Mouse (Mus musculus) CH12.LX (cell line): ENCODE results near the gene Orc6. TPM values are rescaled to one million over a fixed set of nuclear protein-coding genes. Genes with fewer than 3 reads are reported as not detected.

Experiments used
- DNase-seq: peaks from one replicate; pipeline ENCODE4 v3.0.0-alpha.2; 2013; ENCODE audit errors: extremely low read depth
- H3K27ac ChIP-seq: 2 replicates; pipeline ENCODE4 v1.5.1; 2012; ENCODE audit warnings: low read depth, mild to moderate bottlenecking, control low read depth, moderate library complexity; ENCODE audit not compliant: insufficient read depth
- H3K27me3 ChIP-seq: replicated peaks from 2 replicates; pipeline ENCODE3; 2012; ENCODE audit warnings: inconsistent platforms
- H3K36me3 ChIP-seq, 2 experiments: replicated peaks in 1 of 2; 2 replicates each; pipeline versions ENCODE3 to v1.6.1; 2012; ENCODE audit warnings: inconsistent platforms in 1 of 2, low read length in 1 of 2, mild to moderate bottlenecking in 1 of 2, mixed read lengths in 1 of 2, moderate library complexity in 1 of 2; ENCODE audit not compliant: control insufficient read depth in 1 of 2, insufficient read depth in 1 of 2
- H3K4me1 ChIP-seq, 2 experiments: 2 replicates each; pipeline ENCODE4 v1.6.1; 2012; ENCODE audit warnings: inconsistent platforms in 1 of 2, moderate library complexity in 1 of 2; ENCODE audit not compliant: insufficient read depth in 2 of 2, control insufficient read depth in 1 of 2
- H3K4me2 ChIP-seq: 2 replicates; pipeline ENCODE4 v1.6.1; 2012; ENCODE audit warnings: low read depth, mild to moderate bottlenecking, control low read depth; ENCODE audit not compliant: poor library complexity, insufficient read depth, severe bottlenecking
- H3K4me3 ChIP-seq, 3 experiments: fragments of 150-350 bp in 1 of 3; sonication (generic) in 1 of 3; replicated peaks in 1 of 3; 2 replicates each; pipeline versions ENCODE3 to v1.5.1; 2011 to 2012; ENCODE audit warnings: low read depth in 2 of 3, low read length in 2 of 3, mild to moderate bottlenecking in 2 of 3, moderate library complexity in 2 of 3, control low read depth in 1 of 3, improper control_type of control experiment in 1 of 3, inconsistent platforms in 1 of 3, mixed read lengths in 1 of 3; ENCODE audit not compliant: poor library complexity in 1 of 3
- H3K79me2 ChIP-seq: replicated peaks from 2 replicates; pipeline ENCODE4 v1.6.1; 2012; ENCODE audit warnings: mild to moderate bottlenecking, moderate library complexity; ENCODE audit not compliant: control insufficient read depth, poor library complexity, insufficient read depth, severe bottlenecking; ENCODE audit errors: extremely low read depth
- H3K9ac ChIP-seq: 2 replicates; pipeline ENCODE4 v1.6.1; 2012; ENCODE audit warnings: low read depth, mild to moderate bottlenecking, control low read depth, moderate library complexity; ENCODE audit not compliant: insufficient read depth
- H3K9me3 ChIP-seq: replicated peaks from 2 replicates; pipeline ENCODE3; 2012; ENCODE audit warnings: low read length, inconsistent platforms, mixed read lengths
- CHD1 ChIP-seq: IDR thresholded peaks from 2 replicates; pipeline ENCODE4 v1.6.1; 2012; ENCODE audit warnings: low read depth, low read length, improper control_type of control experiment, inconsistent platforms
- CHD2 ChIP-seq: IDR thresholded peaks from 2 replicates; pipeline ENCODE4 v1.6.1; 2011; ENCODE audit warnings: low read length, improper control_type of control experiment
- CTCF ChIP-seq, 2 experiments: IDR thresholded peaks in 1 of 2; conservative IDR thresholded peaks in 1 of 2; 2 replicates each; pipeline ENCODE4 v1.5.1; 2011 to 2012; ENCODE audit warnings: low read depth in 2 of 2, low read length in 2 of 2, improper control_type of control experiment in 1 of 2, inconsistent platforms in 1 of 2, mild to moderate bottlenecking in 1 of 2, moderate library complexity in 1 of 2
- MXI1 ChIP-seq: IDR thresholded peaks from 2 replicates; pipeline ENCODE4 v1.6.1; 2011; ENCODE audit warnings: mild to moderate bottlenecking, low read depth, low read length, improper control_type of control experiment
- MYC ChIP-seq: IDR thresholded peaks from 2 replicates; pipeline ENCODE4 v1.6.1; 2011; ENCODE audit warnings: low read depth, mild to moderate bottlenecking, improper control_type of control experiment, low read length
- NELFE ChIP-seq: IDR thresholded peaks from 2 replicates; pipeline ENCODE4 v1.6.1; 2011; ENCODE audit warnings: low read depth, low read length, improper control_type of control experiment
- POLR2AphosphoS2 ChIP-seq: IDR thresholded peaks from 2 replicates; pipeline ENCODE4 v1.6.1; 2011; ENCODE audit warnings: low read depth, low read length, improper control_type of control experiment
- RAD21 ChIP-seq: IDR thresholded peaks from 2 replicates; pipeline ENCODE4 v1.6.1; 2011; ENCODE audit warnings: low read depth, mild to moderate bottlenecking, low read length, improper control_type of control experiment, moderate library complexity
- SMC3 ChIP-seq: IDR thresholded peaks from 2 replicates; pipeline ENCODE4 v1.6.1; 2011; ENCODE audit warnings: low read depth, low read length, improper control_type of control experiment
- TBP ChIP-seq: conservative IDR thresholded peaks from 2 replicates; pipeline ENCODE4 v1.6.1; 2011; ENCODE audit warnings: low read depth, low read length, improper control_type of control experiment
- ZC3H11A ChIP-seq: IDR thresholded peaks from 2 replicates; pipeline ENCODE4 v1.6.1; 2012; ENCODE audit warnings: low read depth, mild to moderate bottlenecking, inconsistent platforms, low read length, improper control_type of control experiment
- ZNF384 ChIP-seq: IDR thresholded peaks from 2 replicates; pipeline ENCODE4 v1.6.1; 2012; ENCODE audit warnings: low read depth, low read length, improper control_type of control experiment, inconsistent platforms
- dilution Hi-C: fragments of 300-500 bp; cut with MboI; formaldehyde crosslinking; loops from 2 replicates; pipeline ENCODE4 v1.14.3; 2020; ENCODE audit warnings: low sequenced_read_pairs; ENCODE audit not compliant: extremely low pct_unique_long_range_greater_than_20kb, extremely low pct_ligation_motif_present
- in situ Hi-C: fragments of 300-500 bp; cut with MboI; formaldehyde crosslinking; loops from 3 replicates; pipeline ENCODE4 v1.14.3; 2019; ENCODE audit warnings: low sequenced_read_pairs, low pct_ligation_motif_present, low pct_unique_long_range_greater_than_20kb, mixed read lengths
- polyA plus RNA-seq: library from polyadenylated mRNA; unstranded; fragments of >175 nt; gene quantifications from 2 replicates; pipeline ENCODE4 v1.2.1, GENCODE M21; 2012; ENCODE audit warnings: low read depth; ENCODE audit not compliant: insufficient read length
- total RNA-seq, 2 experiments: library from RNA; depleted of rRNA; stranded (reverse); fragments of 300-350 nt in 1 of 2; fragments of >200 nt in 1 of 2; gene quantifications; 2 replicates each; pipeline ENCODE4 v1.2.3; 2012 to 2014

The Orc6 gene
- total and polyA plus RNA-seq, 3 experiments, result 97.2 to 238 (median 140) TPM

DNA sequence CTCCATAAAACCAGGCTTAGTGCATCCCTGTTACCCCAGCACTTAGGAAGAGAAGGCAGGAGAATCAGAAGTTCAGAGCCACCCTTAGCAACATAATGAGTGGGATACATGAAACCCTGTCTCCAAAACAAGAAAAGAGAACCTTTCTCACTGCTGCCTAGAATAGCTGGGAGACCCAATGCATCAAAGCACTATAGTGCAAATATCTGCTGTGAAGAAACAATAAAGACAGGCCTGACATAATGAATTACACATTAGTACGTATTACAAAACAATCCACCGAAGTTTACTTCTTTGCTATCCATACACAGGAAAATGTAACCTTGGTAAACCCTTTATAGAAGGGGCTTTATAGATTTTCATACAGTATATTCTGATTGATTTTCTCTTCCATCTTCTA, 9.1 kb downstream of the Orc6 start:
- H3K4me3 ChIP-seq, result no peak overlapping the region
- peaks cover 0 to 2% of the 10 kb centered on the region in 2 experiments; a peak in 2 of 4 replicates for H3K4me1 ChIP-seq
- TF ChIP-seq TBP, result no peak
- no peak for TF ChIP-seq POLR2AphosphoS2
- TF ChIP-seq NELFE, result no peak
- no peak for TF ChIP-seq MXI1
- dilution Hi-C loops, result no loop called here
- no peaks in the 10 kb centered on the region for H3K27me3 ChIP-seq
- H3K4me2 ChIP-seq, result no peak overlapping the region
- no peaks in the 10 kb centered on the region for H3K9me3 ChIP-seq
- no peak overlapping the region for H3K9ac ChIP-seq
- peaks cover 3% of the 10 kb centered on the region; the same call in 1 of the 2 replicates for H3K79me2 ChIP-seq
- H3K36me3 ChIP-seq, result peaks cover 26 to 57% of the 10 kb centered on the region in 2 experiments
- in situ Hi-C loops, result loop anchor here (25.0 kb wide), 1 partner anchor 229 kb away; no protein-coding TSS in a partner anchor
- no peak overlapping the region for H3K27ac ChIP-seq
- DNase-seq, result no peak

DNA sequence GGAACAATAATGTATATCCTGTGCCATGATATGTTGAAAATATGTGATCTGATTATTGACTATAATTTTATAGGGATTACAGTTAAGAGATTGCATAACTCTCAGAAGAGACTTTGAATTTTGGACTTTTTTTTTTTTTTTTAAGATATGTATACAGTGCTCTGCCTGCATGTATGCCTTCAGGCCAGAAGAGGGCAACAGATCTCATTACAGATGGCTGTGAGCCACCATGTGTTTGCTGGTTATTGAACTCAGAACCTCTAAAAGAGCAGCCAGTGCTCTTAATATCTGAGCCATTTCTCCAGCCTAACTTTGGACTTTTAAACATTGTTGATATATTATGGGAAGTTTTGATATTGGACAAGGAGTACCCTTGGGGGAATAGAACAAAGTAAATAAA, 12.3 kb downstream of the Orc6 start:
- dilution Hi-C loops, result no loop called here
- Histone ChIP-seq H3K36me3 (peaks cover 7 to 28% of the 10 kb centered on the region in 2 experiments), H3K27ac (no peak overlapping the region), H3K4me2 (no peak overlapping the region), H3K4me1 (no peaks in the 10 kb centered on the region), H3K9me3 (peaks cover 3% of the 10 kb centered on the region), H3K79me2 (no peaks in the 10 kb centered on the region), H3K4me3 (no peak overlapping the region), H3K27me3 (no peaks in the 10 kb centered on the region), H3K9ac (no peak overlapping the region)
- in situ Hi-C loops, result loop anchor here (5.0 to 25.0 kb wide), 2 partner anchors 91 to 226 kb away; no protein-coding TSS in a partner anchor
- DNase-seq, result peak; percentile 42
- TF ChIP-seq CHD1 (no peak), RAD21 (peak; percentile 60), ZC3H11A (peak; percentile 8; the same call in 1 of the 2 replicates), ZNF384 (peak; percentile 96), SMC3 (peak; percentile 65), CTCF (conservative IDR thresholded peaks at IDR 0.05 in 1 of 2, IDR thresholded peaks at IDR 0.05 in 1 of 2; ENCODE audit: low read depth in 2 of 2, low read length in 2 of 2) (peak in 1 of 2 experiments; percentile 80; a peak in 3 of 4 replicates), CHD2 (no peak), MYC (peak; percentile 82)

GRCm38 (mm10) chr8:85313036-85313435, 13.6 kb downstream of the Orc6 start:
- in situ Hi-C loops, result loop anchor here (5.0 to 25.0 kb wide), 2 partner anchors 89 to 224 kb away; no protein-coding TSS in a partner anchor
- no peak for DNase-seq
- no peak for TF ChIP-seq RAD21

More at GRCm38 (mm10) chr8:85313036-85313435, 13.6 kb downstream of the Orc6 start:
- Histone ChIP-seq H3K9ac (no peak overlapping the region), H3K4me3 (no peak overlapping the region), H3K9me3 (peaks cover 6% of the 10 kb centered on the region), H3K27ac (no peak overlapping the region), H3K27me3 (no peaks in the 10 kb centered on the region), H3K4me1 (no peaks in the 10 kb centered on the region), H3K36me3 (peaks cover 3 to 16% of the 10 kb centered on the region in 2 experiments), H3K79me2 (no peaks in the 10 kb centered on the region), H3K4me2 (no peak overlapping the region)
- dilution Hi-C loops, result no loop called here
